Mouse (Mus musculus): ENCODE data around the gene Rnh1.
A peak's percentile ranks its signal among the peaks of the same experiment; 100 is the strongest.

Rnh1 gene

GRCm38 (mm10) chr7:141172116-141173006 lies at the start of gene Rnh1:
TSS of gene Rnh1 (minus strand) at chr7:141172857.
- DNase-seq: peak; percentile 97

GRCm38 (mm10) chr7:141222126-141222467 lies 49.4 kb upstream of the Rnh1 start:
- DNase-seq: no peak

DNA sequence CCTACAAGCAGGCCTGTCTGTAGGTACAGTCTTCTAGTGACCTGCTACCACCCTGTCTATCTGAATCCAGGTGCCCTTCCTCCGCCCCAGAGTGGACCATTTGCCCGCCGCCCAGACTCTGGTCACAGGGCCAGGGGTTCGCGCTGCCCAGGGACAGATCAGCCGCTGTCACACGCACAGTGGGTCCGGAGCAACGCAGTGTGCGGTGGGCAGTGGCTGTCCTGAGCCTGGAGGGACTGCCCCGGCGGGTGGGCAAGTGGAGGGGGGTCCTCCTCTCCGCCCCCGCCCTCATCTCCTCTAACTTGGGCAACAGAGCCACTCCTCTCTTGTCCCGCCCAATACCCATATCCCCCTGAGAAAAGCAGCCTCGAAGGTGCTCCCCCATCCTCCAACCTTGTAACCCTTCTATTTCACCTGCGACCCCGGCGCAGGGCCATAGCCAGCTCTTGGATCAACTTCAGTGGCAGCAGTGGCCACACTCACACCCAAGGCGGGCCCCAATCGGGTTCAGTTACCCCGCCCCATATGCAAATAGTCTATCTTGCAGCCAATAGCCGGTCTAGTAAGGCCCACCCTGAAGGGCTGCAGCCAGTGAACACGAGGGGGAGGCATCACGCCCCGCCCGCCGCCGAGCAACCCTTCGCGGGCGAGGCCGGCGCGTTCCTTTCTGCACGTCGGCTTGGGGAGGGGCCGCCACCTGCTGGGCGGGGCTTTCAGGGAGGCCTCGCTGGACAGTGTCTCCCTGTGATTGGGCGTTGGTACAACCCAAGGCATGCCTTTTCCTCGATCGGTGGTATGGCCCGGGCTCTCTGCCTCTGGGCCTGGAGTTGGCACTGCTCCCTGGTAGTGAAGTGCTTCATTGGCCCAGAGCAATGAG lies 48.8 kb upstream of the Rnh1 start:
- peak; percentile 99 for DNase-seq

DNA sequence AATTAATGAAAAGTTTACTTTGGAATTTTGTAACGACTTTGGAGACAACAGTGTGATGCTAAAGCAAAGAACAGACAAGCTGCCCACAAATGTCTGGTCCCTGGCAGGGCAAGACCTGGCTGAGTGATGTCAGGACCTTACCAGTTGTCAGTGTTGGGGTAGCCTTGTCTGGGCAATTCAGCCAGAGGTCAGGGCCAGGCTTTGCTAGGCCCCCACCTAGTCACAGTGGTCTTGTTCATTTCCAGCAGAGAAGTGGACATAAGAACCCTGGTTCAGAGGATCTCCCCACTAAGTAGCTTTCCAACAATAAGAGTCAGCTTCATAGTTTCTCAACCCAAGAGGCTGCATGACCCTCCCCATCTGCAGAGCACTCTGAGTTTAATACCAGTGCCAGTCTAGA lies 47.7 kb upstream of the Rnh1 start:
- no peak for DNase-seq

DNA sequence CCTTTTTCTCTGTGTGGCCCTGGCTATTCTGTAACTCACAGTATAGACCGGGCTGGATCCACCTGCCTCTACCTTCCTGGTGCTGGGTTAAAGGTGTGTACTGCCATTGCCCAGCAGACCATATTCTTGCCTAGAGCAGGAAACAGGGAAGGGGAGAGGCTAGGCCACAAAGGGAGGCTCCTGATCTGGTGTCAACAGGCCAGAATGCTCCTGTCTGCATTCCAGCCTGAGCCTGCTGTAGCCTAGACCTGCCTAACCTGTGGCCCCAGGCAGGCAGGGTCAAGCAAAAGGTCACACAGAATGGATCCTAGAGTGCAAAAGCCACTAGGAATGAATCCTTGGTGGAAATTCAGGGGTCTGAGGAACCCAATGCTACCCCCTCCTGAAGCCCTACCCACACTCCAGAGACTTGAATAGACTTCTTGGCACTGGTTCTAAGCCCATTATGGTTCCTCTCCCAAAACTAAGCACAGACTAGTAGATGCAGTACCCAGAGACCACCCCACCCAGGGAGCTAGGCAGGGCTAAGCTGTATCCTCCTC lies 47.0 kb upstream of the Rnh1 start:
- no peak for DNase-seq

- no peak for DNase-seq
These were observed 46.0 kb upstream of the Rnh1 start for GRCm38 (mm10) chr7:141218557-141219133.

DNA sequence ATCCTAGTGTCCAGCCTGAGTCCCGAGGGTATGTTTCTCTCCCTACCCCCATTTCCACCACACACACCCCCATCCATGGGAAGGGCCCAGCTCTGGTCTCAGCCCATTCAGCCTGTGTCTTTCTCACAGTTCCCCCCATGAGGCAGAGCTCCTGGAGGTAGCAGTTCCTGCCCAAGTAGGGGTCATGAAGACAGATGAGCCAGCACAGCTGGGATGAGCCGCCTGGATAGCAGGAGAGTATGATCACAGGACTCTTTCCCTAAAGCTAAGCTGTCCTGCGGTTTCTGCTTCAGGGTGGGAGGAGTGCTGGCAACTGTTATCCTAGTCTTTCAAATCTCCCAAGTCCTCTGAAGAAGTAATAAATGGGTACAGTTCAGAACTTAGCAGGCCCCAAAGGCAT lies 45.5 kb upstream of the Rnh1 start:
- DNase-seq: no peak

GRCm38 (mm10) chr7:141217343-141218013 lies 44.8 kb upstream of the Rnh1 start:
- no peak for DNase-seq

DNA sequence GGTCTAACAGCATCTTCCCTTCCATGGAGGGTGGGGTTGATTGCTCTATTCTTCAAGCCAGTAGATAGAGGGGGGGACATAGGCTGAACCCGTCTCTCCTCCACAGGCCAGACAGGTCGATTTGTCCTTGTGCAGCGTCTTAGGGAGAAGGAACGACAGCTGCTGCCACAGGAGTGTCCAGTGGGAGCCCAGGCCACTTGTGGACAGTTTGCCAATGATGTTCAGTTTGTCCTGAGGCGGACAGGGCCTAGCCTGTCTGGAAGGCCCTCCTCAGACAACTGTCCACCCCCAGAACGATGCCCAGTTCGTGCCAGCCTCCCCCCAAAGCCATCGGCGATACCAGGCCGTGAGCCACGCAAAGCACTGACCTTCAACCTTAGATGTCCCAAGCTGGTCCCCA lies 44.2 kb upstream of the Rnh1 start:
- DNase-seq: no peak

DNA sequence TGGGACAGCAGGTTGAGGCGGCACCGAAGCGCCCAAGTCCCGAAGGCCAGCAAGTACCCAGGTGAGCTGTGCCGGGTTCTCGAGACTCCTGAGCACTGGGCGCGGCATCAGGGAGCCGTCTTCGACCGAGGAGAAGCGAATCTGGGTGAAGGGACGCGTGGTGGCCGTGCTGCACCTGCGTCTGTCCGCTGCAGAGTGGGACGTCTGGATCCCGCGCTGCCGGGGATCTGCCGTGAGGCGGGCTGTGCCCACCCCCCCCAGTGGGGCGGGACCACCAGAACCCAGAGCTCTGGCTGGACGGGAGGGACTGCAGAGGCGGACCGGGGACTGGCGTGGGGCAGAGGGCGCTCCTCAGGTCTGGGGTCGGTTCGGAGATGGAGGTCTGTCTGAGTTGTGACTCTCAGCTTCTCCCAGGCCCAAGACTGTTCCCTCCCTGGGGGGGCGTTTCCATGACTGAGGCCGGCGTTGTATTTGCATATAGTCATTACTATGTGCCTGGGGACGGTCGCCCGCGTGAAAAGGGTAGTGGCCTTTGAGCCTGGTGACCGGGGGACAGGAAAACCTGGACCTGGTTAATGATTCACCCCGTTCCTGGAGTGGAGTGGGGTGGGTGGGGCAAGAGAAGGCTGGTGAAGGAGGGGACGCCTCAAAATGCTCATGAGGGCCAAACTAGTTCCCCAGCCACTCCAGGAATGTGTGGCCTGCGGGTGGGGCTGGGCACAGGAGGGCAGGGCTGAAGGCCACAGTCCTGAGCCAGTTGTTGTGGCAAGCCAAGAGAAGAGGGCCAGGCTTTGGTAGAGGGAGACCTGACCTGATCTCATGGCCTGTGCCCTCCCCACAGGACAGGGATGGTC lies 43.5 kb upstream of the Rnh1 start:
- peak; percentile 78 for DNase-seq

DNA sequence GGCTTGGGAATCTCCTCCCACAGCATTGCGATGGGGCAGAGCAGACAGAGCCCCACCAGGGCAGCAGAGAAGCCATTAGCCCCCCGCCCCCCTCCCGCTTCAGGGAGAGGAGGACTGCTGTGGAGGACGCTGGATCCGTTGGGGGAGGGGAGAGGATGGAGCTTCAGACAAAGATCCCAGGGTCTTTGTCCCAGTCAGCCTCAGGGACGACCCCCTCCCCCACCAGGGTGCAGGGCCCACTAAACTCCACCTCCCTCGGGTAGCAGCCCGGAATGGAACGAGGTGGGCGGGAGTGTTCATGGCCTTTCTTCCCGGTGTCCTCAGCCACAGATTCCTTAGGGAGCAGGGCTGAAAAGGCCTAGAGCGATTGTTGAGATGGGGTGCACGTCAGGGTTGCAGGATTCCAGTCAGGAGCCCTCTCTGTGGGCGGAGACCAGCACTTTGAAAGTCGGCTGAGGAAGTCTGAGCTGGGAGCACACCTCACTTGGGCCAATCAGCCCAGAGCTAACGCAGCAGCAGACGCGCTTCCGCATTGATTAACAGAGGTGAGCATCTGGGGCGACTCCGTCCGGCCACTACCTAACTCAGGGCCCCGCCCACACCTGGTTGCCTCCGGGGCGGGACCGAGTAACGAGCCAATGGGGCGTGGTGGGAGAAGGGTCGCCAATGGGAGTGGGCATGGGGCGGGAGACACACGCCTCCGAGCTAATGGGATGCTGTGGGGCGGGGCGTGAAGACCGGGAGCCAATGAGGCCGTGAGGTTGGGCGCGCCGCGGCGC lies 42.6 kb upstream of the Rnh1 start, which contains the start of gene Rassf7:
Rassf7 (plus strand) TSS at position 760 of the 779 bp plus-strand sequence.
- peak; percentile 99 for DNase-seq

DNA sequence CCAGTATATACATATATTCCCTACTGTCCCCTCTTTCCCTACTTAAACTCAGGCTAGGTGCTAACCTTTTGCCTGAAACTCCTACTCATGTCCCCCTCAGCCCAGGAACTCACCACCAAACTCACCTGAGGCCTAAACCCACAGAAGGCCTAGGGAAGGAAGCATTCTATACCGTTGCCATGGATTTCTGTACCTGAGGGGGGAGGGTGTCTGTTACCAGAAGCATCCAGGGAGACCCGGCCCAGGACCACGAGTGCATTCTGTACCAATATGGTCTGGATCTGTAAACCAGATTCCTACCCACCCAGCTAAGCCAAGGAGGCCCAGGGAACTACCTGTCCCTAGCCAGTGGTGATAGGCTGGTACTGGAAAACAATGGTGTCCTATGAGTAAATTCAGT lies 41.7 kb upstream of the Rnh1 start:
- no peak for DNase-seq

DNA sequence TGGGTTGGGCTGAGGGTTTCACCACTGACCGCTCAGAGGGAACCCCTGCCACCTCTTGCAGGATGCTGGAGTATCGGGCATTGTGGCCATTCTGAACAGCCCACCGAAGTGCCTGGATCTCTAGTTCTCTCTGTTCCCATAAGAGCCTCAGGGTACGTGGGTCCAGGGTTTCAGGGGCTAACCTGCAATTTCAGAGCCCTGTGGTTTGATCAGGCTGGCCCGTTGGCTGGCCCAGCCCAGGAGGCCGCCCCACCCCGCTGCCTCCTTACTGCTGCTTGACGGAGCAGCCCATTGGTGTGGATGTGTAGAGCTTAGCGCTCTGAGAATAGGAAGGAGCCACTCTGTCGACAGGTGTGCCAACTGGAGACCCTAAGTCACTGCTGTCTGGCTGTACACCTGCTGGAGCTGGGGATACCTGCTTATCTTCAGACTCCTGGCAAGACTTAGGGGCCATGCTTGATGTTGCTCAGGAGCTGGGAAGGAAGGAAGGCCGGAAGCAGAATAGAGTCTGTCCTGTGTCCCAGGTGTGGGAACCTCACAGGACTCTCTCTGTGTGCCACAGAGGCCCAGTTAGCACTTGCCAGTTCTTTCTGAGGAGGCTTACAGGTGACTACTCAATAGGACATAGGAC lies 41.1 kb upstream of the Rnh1 start, which contains the start of gene Lmntd2:
Lmntd2 (minus strand) TSS at position 476 of the 631 bp plus-strand sequence.
- no peak for DNase-seq

DNA sequence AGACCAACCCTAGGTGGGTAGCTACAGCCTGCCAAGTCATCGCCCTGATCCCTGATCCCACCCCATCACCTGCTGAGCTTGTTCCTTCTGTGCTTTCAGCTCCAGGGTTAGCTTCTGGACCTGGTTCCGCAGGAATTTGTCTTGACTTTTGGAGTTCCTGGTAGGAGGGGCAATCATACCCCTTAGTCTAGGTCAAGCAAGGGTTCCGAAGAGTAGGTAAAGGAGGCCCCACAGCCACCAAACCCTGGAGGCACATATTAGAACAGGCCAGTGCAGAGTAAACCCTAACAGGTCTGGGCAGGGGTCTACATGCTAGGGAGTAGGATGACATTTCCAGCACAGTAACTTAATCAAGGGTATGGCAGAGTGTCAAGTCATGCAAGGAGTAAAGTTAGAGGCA lies 40.5 kb upstream of the Rnh1 start:
- no peak for DNase-seq

DNA sequence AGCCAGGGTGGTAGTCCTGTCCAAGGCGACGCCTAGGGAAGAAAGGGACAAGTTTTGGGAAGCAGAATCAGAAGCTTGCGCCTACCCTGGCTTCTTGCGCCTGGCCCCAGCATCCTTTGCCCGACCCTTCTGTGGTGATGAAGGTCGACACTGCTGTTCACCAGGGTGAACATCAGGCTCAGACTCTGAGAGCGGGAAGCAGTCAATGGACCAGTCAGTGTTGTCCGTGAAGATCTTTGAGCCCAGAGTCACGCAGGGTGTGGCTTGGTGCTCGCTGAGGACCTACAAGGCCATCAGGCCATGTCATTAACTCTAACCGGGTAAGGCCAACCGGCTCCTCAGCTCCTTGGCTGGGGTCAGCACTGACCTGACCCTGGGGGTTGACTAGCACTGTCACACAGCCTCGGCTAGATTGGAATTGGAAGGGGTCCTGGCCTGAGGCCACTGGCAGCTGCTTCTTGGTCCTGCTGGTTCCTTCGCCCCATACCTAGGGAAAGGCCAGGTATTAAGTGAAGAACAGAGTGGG lies 38.0 kb upstream of the Rnh1 start:
- DNase-seq: no peak

GRCm38 (mm10) chr7:141210137-141210536 lies 37.5 kb upstream of the Rnh1 start:
- DNase-seq: no peak

- no peak for DNase-seq
These were observed 36.9 kb upstream of the Rnh1 start for GRCm38 (mm10) chr7:141209526-141209925.

DNA sequence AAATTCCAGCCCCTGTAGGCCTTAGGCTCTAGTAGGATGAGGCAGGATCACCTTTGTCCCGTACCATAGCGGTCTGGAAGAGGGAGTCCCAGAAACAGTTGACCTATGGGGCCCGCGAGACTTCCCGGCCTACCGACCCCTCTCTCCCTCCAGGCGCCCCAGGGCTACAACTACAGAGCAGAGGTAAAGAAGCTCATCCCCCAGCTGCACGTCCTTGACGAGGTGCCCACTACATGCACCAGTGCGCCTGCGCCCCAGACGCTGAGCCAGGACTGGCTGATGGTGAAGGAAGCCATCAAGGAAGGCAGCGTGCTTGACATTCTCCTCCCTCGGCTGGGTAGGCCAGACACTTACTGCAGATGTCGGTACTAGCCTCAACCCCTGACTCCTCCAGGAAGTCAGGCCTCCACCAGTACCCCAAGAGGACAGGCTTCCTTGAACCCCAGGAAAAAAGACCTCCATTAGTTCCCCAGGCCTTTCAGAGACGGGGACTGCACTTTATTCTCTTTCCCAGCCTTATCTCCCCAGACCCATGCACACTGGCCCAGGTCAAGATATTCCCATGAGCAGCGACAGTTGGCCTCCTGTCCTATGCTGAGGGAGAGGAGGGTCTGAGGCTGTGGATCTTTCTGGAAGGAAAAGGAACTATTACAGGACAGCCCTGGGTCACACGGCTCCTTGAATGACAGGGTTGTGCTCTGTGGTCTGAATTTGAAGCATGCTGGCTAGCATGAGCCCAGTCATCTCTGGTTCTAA lies 33.7 kb upstream of the Rnh1 start:
- no peak for DNase-seq

DNA sequence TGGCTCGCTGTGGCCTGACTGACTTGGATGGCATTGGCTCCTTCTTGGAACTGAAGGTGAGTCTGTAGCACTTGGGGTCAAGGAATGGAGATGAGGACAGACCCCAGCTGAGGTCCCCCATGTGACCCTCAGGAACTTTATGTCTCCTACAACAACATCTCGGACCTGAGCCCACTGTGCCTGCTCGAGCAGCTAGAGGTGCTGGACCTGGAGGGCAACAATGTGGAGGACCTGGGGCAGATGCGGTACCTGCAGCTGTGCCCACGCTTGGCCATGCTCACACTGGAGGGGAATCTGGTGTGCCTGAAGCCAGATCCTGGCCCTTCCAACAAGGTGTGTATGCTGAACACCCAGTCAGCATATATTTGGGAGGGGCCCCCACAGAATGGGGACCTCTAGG lies 32.8 kb upstream of the Rnh1 start:
- DNase-seq: no peak

Data from embryo, embryonic 11 days (tissue).